ENCODE assay signal across 8 mouse cellular contexts in genomic region chr19:55098409-55099183, GRCm38 (mm10). TPM values are rescaled to one million over a fixed set of nuclear protein-coding genes. Genes with fewer than 3 reads are reported as not detected.
A peak's percentile ranks its signal among the peaks of the same experiment; 100 is the strongest.
DNase-seq lines count a peak whose midpoint lies in the region; ATAC-seq and TF ChIP-seq lines count a peak whose summit lies in the region.

No protein-coding gene starts in this region.

- no peak for TF ChIP-seq CTCF in CH12.LX (conservative IDR thresholded peaks at IDR 0.05 in 1 of 2, IDR thresholded peaks at IDR 0.05 in 1 of 2; ENCODE audit: low read depth in 2 of 2, low read length in 2 of 2)
- no peak for TF ChIP-seq CTCF in lung, embryonic 14.5 days (IDR thresholded peaks at IDR 0.05; ENCODE audit: low read depth)

- H3K9ac ChIP-seq in CH12.LX (ENCODE audit: insufficient read depth, low read depth), result peak overlapping the region; percentile 60
- H3K9ac ChIP-seq in heart, embryonic 16.5 days (ENCODE audit: low read length), result peak overlapping the region; percentile 96
- H3K9ac ChIP-seq in lung, embryonic 14.5 days, result peak overlapping the region; percentile 82
- peak overlapping the region; percentile 83 for H3K9ac ChIP-seq in neural tube, embryonic 14.5 days (replicated peaks; ENCODE audit: low read depth, low read length)

- no peak overlapping the region for H3K27ac ChIP-seq in CH12.LX (ENCODE audit: insufficient read depth, low read depth)
- peak overlapping the region; percentile 92 for H3K27ac ChIP-seq in forebrain, embryonic 10.5 days
- H3K27ac ChIP-seq in heart, embryonic 16.5 days (ENCODE audit: low read length), result peak overlapping the region; percentile 84
- H3K27ac ChIP-seq in lung, embryonic 14.5 days (ENCODE audit: low read depth), result peak overlapping the region; percentile 91
- H3K27ac ChIP-seq in neural tube, embryonic 14.5 days (ENCODE audit: low read depth, low read length), result peak overlapping the region; percentile 93

- ATAC-seq in heart, embryonic 16.5 days (replicated peaks; ENCODE audit: extremely low read depth, insufficient read depth, low FRiP score), result peak; percentile 16; the same call in 1 of the 2 replicates
- ATAC-seq in lung, embryonic 14.5 days (ENCODE audit: insufficient read depth), result peak; percentile 76
- ATAC-seq in neural tube, embryonic 14.5 days (ENCODE audit: low read depth), result peak; percentile 63

- 3% methylated on average over 30 of the region's 30 CpGs for WGBS in forebrain, embryonic 10.5 days
- WGBS in heart, embryonic 16.5 days, result 2% methylated on average over 30 of the region's 30 CpGs
- 1% methylated on average over 30 of the region's 30 CpGs for WGBS in lung, embryonic 14.5 days
- WGBS in neural tube, embryonic 14.5 days, result 2% methylated on average over 30 of the region's 30 CpGs

- H3K79me2 ChIP-seq in CH12.LX (replicated peaks; ENCODE audit: control insufficient read depth, extremely low read depth, insufficient read depth, poor library complexity, severe bottlenecking), result no peaks in the 10 kb centered on the region

- DNase-seq in CH12.LX (ENCODE audit: extremely low read depth), result peak; percentile 46
- peak; percentile 50 to 70 for DNase-seq in adrenal gland, postnatal 36 days
- DNase-seq in forebrain, embryonic 10.5 days (ENCODE audit: extremely low spot score, low spot score), result peak; percentile 25
- DNase-seq in kidney, postnatal 10 days, result peak; percentile 88
- peak; percentile 83 for DNase-seq in lung, embryonic 14.5 days
- DNase-seq in thymus, postnatal 10 days (ENCODE audit: low spot score in 2 of 2), result peak; percentile 5 to 13

- H3K36me3 ChIP-seq in CH12.LX (replicated peaks in 1 of 2; ENCODE audit: control insufficient read depth in 1 of 2, insufficient read depth in 1 of 2, low read length in 1 of 2), result peaks cover 2 to 26% of the 10 kb centered on the region in 2 experiments
- H3K36me3 ChIP-seq in forebrain, embryonic 10.5 days (replicated peaks), result peaks cover 16% of the 10 kb centered on the region
- H3K36me3 ChIP-seq in heart, embryonic 16.5 days (ENCODE audit: control insufficient read depth, insufficient read depth), result peaks cover 7% of the 10 kb centered on the region; the same call in 1 of the 2 replicates
- H3K36me3 ChIP-seq in lung, embryonic 14.5 days (ENCODE audit: insufficient read depth), result peaks cover 14% of the 10 kb centered on the region
- H3K36me3 ChIP-seq in neural tube, embryonic 14.5 days (ENCODE audit: control insufficient read depth, insufficient read depth, low read length), result no peaks in the 10 kb centered on the region; the same call in 1 of the 2 replicates

- TF ChIP-seq POLR2A in CH12.LX (IDR thresholded peaks at IDR 0.05; ENCODE audit: low read depth, low read length), result no peak

- peaks cover 2 to 18% of the 10 kb centered on the region in 2 experiments; a peak in 2 of 4 replicates for H3K4me1 ChIP-seq in CH12.LX (ENCODE audit: control insufficient read depth in 1 of 2, insufficient read depth in 2 of 2)
- H3K4me1 ChIP-seq in forebrain, embryonic 10.5 days, result peaks cover 23% of the 10 kb centered on the region
- peaks cover 22% of the 10 kb centered on the region for H3K4me1 ChIP-seq in heart, embryonic 16.5 days (ENCODE audit: control insufficient read depth, insufficient read depth, low read length)
- H3K4me1 ChIP-seq in lung, embryonic 14.5 days (ENCODE audit: insufficient read depth), result peaks cover 17% of the 10 kb centered on the region
- H3K4me1 ChIP-seq in neural tube, embryonic 14.5 days (ENCODE audit: control insufficient read depth, insufficient read depth, low read length), result peaks cover 10% of the 10 kb centered on the region

- peak overlapping the region; percentile 71 for H3K4me2 ChIP-seq in CH12.LX (ENCODE audit: insufficient read depth, low read depth, poor library complexity, severe bottlenecking)
- peak overlapping the region; percentile 98 for H3K4me2 ChIP-seq in heart, embryonic 16.5 days (ENCODE audit: low read depth, low read length)
- peak overlapping the region; percentile 85 for H3K4me2 ChIP-seq in lung, embryonic 14.5 days
- peak overlapping the region; percentile 97 for H3K4me2 ChIP-seq in neural tube, embryonic 14.5 days (ENCODE audit: low read depth, low read length)

- H3K9me3 ChIP-seq in CH12.LX (replicated peaks; ENCODE audit: low read length), result no peaks in the 10 kb centered on the region
- H3K9me3 ChIP-seq in forebrain, embryonic 10.5 days, result no peaks in the 10 kb centered on the region
- no peaks in the 10 kb centered on the region for H3K9me3 ChIP-seq in heart, embryonic 16.5 days (replicated peaks; ENCODE audit: control insufficient read depth, low read length)
- H3K9me3 ChIP-seq in lung, embryonic 14.5 days (ENCODE audit: low read depth, low read length), result no peaks in the 10 kb centered on the region
- H3K9me3 ChIP-seq in neural tube, embryonic 14.5 days (ENCODE audit: control insufficient read depth, low read length), result no peaks in the 10 kb centered on the region

- H3K4me3 ChIP-seq in CH12.LX (replicated peaks in 1 of 3; ENCODE audit: low read depth in 2 of 3, low read length in 2 of 3, poor library complexity in 1 of 3), result peak overlapping the region; percentile 91 to 99 (median 98)
- peak overlapping the region; percentile 91 for H3K4me3 ChIP-seq in forebrain, embryonic 10.5 days
- H3K4me3 ChIP-seq in heart, embryonic 16.5 days (ENCODE audit: low read length), result peak overlapping the region; percentile 99
- H3K4me3 ChIP-seq in lung, embryonic 14.5 days (ENCODE audit: low read depth, low read length), result peak overlapping the region; percentile 91
- peak overlapping the region; percentile 93 for H3K4me3 ChIP-seq in neural tube, embryonic 14.5 days (ENCODE audit: low read depth, low read length)

- no peak for TF ChIP-seq EP300 in CH12.LX (IDR thresholded peaks at IDR 0.05; ENCODE audit: low read length)

- H3K27me3 ChIP-seq in CH12.LX (replicated peaks), result peaks cover 3% of the 10 kb centered on the region
- H3K27me3 ChIP-seq in forebrain, embryonic 10.5 days (ENCODE audit: poor library complexity, severe bottlenecking), result no peaks in the 10 kb centered on the region
- H3K27me3 ChIP-seq in heart, embryonic 16.5 days (ENCODE audit: control insufficient read depth, insufficient read depth, low read length), result no peaks in the 10 kb centered on the region
- no peaks in the 10 kb centered on the region for H3K27me3 ChIP-seq in lung, embryonic 14.5 days (ENCODE audit: insufficient read depth, low read length)
- H3K27me3 ChIP-seq in neural tube, embryonic 14.5 days (ENCODE audit: control insufficient read depth, insufficient read depth, low read length), result no peaks in the 10 kb centered on the region

- TF ChIP-seq RAD21 in CH12.LX (IDR thresholded peaks at IDR 0.05; ENCODE audit: low read depth, low read length), result no peak

- in situ Hi-C loops in CH12.LX (cut with MboI; ENCODE audit: low pct_ligation_motif_present, low pct_unique_long_range_greater_than_20kb, low sequenced_read_pairs), result loop anchor here (10.0 kb wide), 1 partner anchor 216 kb away; the partner anchor contains the start of genes Vti1a and Zdhhc6

- dilution Hi-C loops in CH12.LX (cut with MboI; ENCODE audit: extremely low pct_ligation_motif_present, extremely low pct_unique_long_range_greater_than_20kb, low sequenced_read_pairs), result no loop called here

TF ChIP-seq in CH12.LX, 34 proteins besides CTCF, POLR2A, EP300 and RAD21:
- TF ChIP-seq ELF1 (IDR thresholded peaks at IDR 0.05; ENCODE audit: low read depth, low read length) (no peak), MXI1 (IDR thresholded peaks at IDR 0.05; ENCODE audit: low read depth, low read length) (no peak), JUND (conservative IDR thresholded peaks at IDR 0.05; ENCODE audit: low read depth, low read length) (no peak), TCF12 (IDR thresholded peaks at IDR 0.05; ENCODE audit: low read depth, low read length) (no peak), ZKSCAN1 (IDR thresholded peaks at IDR 0.05; ENCODE audit: borderline replicate concordance, low read depth, low read length) (no peak), SMC3 (IDR thresholded peaks at IDR 0.05; ENCODE audit: low read depth, low read length) (no peak), ETS1 (conservative IDR thresholded peaks at IDR 0.05; ENCODE audit: low read depth, low read length) (no peak), POLR2AphosphoS2 (IDR thresholded peaks at IDR 0.05; ENCODE audit: low read depth, low read length) (no peak), CHD2 (IDR thresholded peaks at IDR 0.05; ENCODE audit: low read length) (no peak), NRF1 (IDR thresholded peaks at IDR 0.05; ENCODE audit: low read depth, low read length) (no peak)

RNA-seq across cellular contexts. Expression of gene Gpam, which starts 28.4 kb away (rescaled TPM):
- total RNA-seq in CH12.LX (2012; rRNA removed) (11.1 and 12.3 TPM in 2 replicates), CH12.LX (2014; rRNA removed) (12.5 and 12.9 TPM in 2 replicates)
- polyA plus RNA-seq in CH12.LX (2012; ENCODE audit: insufficient read length, low read depth), result 8.2 and 8.8 TPM in 2 replicates
- total RNA-seq in adrenal gland, postnatal 36 days (2021), result 100 to 1,000 TPM; 183 to 606 TPM
- polyA plus RNA-seq in forebrain, embryonic 10.5 days (2016; fragmentation: Nextera tagmentation; extraction: Ambion mirVana), result 21.5 and 22.4 TPM in 2 replicates
- polyA plus RNA-seq in heart, embryonic 16.5 days (2015; fragmentation: Nextera tagmentation; extraction: Ambion mirVana), result 8.8 and 11.8 TPM in 2 replicates
- polyA plus RNA-seq in lung, embryonic 14.5 days (2014; fragmentation: Nextera tagmentation; extraction: Ambion mirVana), result 29.4 and 31.0 TPM in 2 replicates
- 22.7 and 28.6 TPM in 2 replicates for polyA plus RNA-seq in neural tube, embryonic 14.5 days (2014; fragmentation: Nextera tagmentation; extraction: Ambion mirVana)

Comparison
In these comparisons a context has a peak if more than half of its experiments do, and no peak if none do; other contexts are left out.
1. DNase-seq: peak in every context shown above with its lines; median percentile 88 in kidney, postnatal 10 days; 83 in lung, embryonic 14.5 days; 60 in adrenal gland, postnatal 36 days; 46 in CH12.LX; 25 in forebrain, embryonic 10.5 days; 9 in thymus, postnatal 10 days.
2. ATAC-seq: peak in every context shown above with its lines; median percentile 76 in lung, embryonic 14.5 days; 63 in neural tube, embryonic 14.5 days; 16 in heart, embryonic 16.5 days.